In genomic region chr1:131822292-131822691, GRCm38 (mm10) we compare ENCODE assay signal across 19 mouse cellular contexts. TPM values are rescaled to one million over a fixed set of nuclear protein-coding genes. Genes with fewer than 3 reads are reported as not detected.
"Had no signal": no experiment of that assay in that cellular context is flagged by ENCODE, and none has a peak within 500 bp of the region (broad histone marks: within the 10 kb centered on the region; RNA-seq: fewer than 3 reads in every experiment).

No protein-coding gene starts in this region.

- H3K4me2 ChIP-seq: liver, embryonic 12.5 days; lung, embryonic 14.5 days; neural tube, embryonic 13.5 days; neural tube, embryonic 15.5 days; stomach, embryonic 15.5 days had no signal

- H3K4me1 ChIP-seq: stomach, embryonic 15.5 days had no signal

- H3K9ac ChIP-seq: liver, embryonic 12.5 days; liver, embryonic 14.5 days; lung, embryonic 14.5 days; neural tube, embryonic 13.5 days; neural tube, embryonic 15.5 days; stomach, embryonic 15.5 days had no signal

- H3K27ac ChIP-seq: liver, embryonic 12.5 days; liver, embryonic 14.5 days; midbrain, embryonic 10.5 days; neural tube, embryonic 13.5 days; neural tube, embryonic 15.5 days; stomach, embryonic 15.5 days; stomach, postnatal 0 days had no signal

- H3K4me3 ChIP-seq: liver, embryonic 12.5 days; midbrain, embryonic 10.5 days; myocyte; neural tube, embryonic 13.5 days; neural tube, embryonic 15.5 days; stomach, embryonic 15.5 days had no signal

- H3K36me3 ChIP-seq: liver, embryonic 12.5 days; midbrain, embryonic 10.5 days; neural tube, embryonic 13.5 days; neural tube, embryonic 15.5 days; stomach, embryonic 15.5 days had no signal

- H3K27me3 ChIP-seq: neural tube, embryonic 15.5 days; stomach, embryonic 15.5 days had no signal

- DNase-seq: lung, adult 18-20 months; lung, embryonic 14.5 days; lung, postnatal 10 days; lung, postnatal 4 days; midbrain, embryonic 14.5 days; right cerebral cortex, adult 18-20 months; right cerebral cortex, postnatal 14 days; thymus, adult 2 months; thymus, postnatal 25 days; thymus, postnatal 4 days had no signal

- H3K9me3 ChIP-seq: liver, embryonic 12.5 days; midbrain, embryonic 10.5 days; neural tube, embryonic 13.5 days; neural tube, embryonic 15.5 days; stomach, embryonic 15.5 days had no signal

RNA-seq across cellular contexts. Expression of gene Pm20d1, which starts 25.1 kb away (rescaled TPM):
- total RNA-seq: megakaryocyte-erythroid progenitor cell, adult 5-6 weeks had no signal
